Mouse (Mus musculus) brain, embryonic 14.5 days (tissue): Measurements from ENCODE around the gene Carns1. TPM values are rescaled to one million over a fixed set of nuclear protein-coding genes. Genes with fewer than 3 reads are reported as not detected.
"Not testable (repeated sequence)": the region's sequence is repeated elsewhere in the genome, so short reads cannot be mapped to it uniquely, and the experiment has no call there.

Source experiments
- DNase-seq: peaks from one replicate; pipeline ENCODE4 v3.0.0-alpha.2; 2011; ENCODE audit warnings: low read depth
- CTCF ChIP-seq: fragments of 200-500 bp; IDR thresholded peaks from 2 replicates; pipeline ENCODE4 v1.5.1; 2012; ENCODE audit warnings: inconsistent platforms, mild to moderate bottlenecking, moderate library complexity, borderline replicate concordance; ENCODE audit not compliant: insufficient read depth, insufficient read length; ENCODE audit errors: extremely low read depth
- POLR2A ChIP-seq: fragments of 200-500 bp; IDR thresholded peaks from 2 replicates; pipeline ENCODE4 v1.6.1; 2012; ENCODE audit warnings: mild to moderate bottlenecking, inconsistent platforms, borderline replicate concordance; ENCODE audit not compliant: poor library complexity, insufficient read depth, insufficient read length, severe bottlenecking; ENCODE audit errors: extremely low read depth
- polyA plus RNA-seq: library from polyadenylated mRNA; depleted of rRNA; stranded (reverse); fragments of >200 nt; gene quantifications from 2 replicates; pipeline ENCODE4 v1.2.3, GENCODE M21; 2012

Carns1 gene
- polyA plus RNA-seq, 1 experiment, result 4.3 TPM

GRCm38 (mm10) chr19:4144550-4145498 is 30.5 kb downstream of the Carns1 start:
- no peak for TF ChIP-seq POLR2A
- TF ChIP-seq CTCF, result no peak

GRCm38 (mm10) chr19:4143759-4144268 is 31.5 kb downstream of the Carns1 start, which contains the start of gene Cabp4:
TSS of gene Cabp4 (minus strand) at chr19:4144033.
- TF ChIP-seq CTCF (no peak), POLR2A (no peak)
- no peak for DNase-seq

More at GRCm38 (mm10) chr19:4144550-4145498, 30.5 kb downstream of the Carns1 start:
- DNase-seq, result no peak

- no peak for DNase-seq
- TF ChIP-seq CTCF, result no peak
- TF ChIP-seq POLR2A, result no peak
Observed at GRCm38 (mm10) chr19:4142416-4143173, 32.7 kb downstream of the Carns1 start.

- DNase-seq, result no peak
- TF ChIP-seq POLR2A (no peak), CTCF (no peak)
Observed at GRCm38 (mm10) chr19:4140147-4140546, 35.1 kb downstream of the Carns1 start.

- TF ChIP-seq POLR2A, result no peak
- TF ChIP-seq CTCF, result no peak
- DNase-seq, result no peak
Observed at GRCm38 (mm10) chr19:4139446-4139845, 35.8 kb downstream of the Carns1 start, which contains the start of gene Gpr152. TSS of gene Gpr152 (plus strand) at chr19:4139787.

GRCm38 (mm10) chr19:4137913-4138312 is 37.4 kb downstream of the Carns1 start:
- no peak for DNase-seq
- no peak for TF ChIP-seq POLR2A
- TF ChIP-seq CTCF, result no peak

GRCm38 (mm10) chr19:4136463-4136862 is 38.8 kb downstream of the Carns1 start:
- TF ChIP-seq CTCF (no peak), POLR2A (no peak)
- DNase-seq, result no peak

GRCm38 (mm10) chr19:4135963-4136345 is 39.3 kb downstream of the Carns1 start:
- TF ChIP-seq CTCF, result peak; percentile 16; the same call in 1 of the 2 replicates
- DNase-seq, result not testable (repeated sequence)

- not testable (repeated sequence) for DNase-seq
Observed at GRCm38 (mm10) chr19:4135229-4135962, 39.9 kb downstream of the Carns1 start.

GRCm38 (mm10) chr19:4134354-4134753 is 40.9 kb downstream of the Carns1 start:
- TF ChIP-seq CTCF (no peak), POLR2A (no peak)
- DNase-seq, result no peak

GRCm38 (mm10) chr19:4131768-4132167 is 43.5 kb downstream of the Carns1 start:
- no peak for DNase-seq
- no peak for TF ChIP-seq CTCF
- TF ChIP-seq POLR2A, result no peak
